Mouse (Mus musculus) liver, embryonic 14.5 days (tissue): ENCODE measurements around the gene Etfb. TPM values are rescaled to one million over a fixed set of nuclear protein-coding genes. Genes with fewer than 3 reads are reported as not detected.

Experiments
- ATAC-seq: fragments of 200-750 bp; cut with Nextera tagmentation; 2 replicates; pipeline ENCODE4 v1.8.0; 2017; ENCODE audit warnings: moderate number of reproducible peaks, mild to moderate bottlenecking, moderate library complexity; ENCODE audit not compliant: insufficient read depth
- DNase-seq, 3 experiments: peaks; one replicate each; pipeline ENCODE4 v3.0.0-alpha.2; 2012 to 2013; ENCODE audit warnings: low read depth in 3 of 3, low spot score in 3 of 3
- H3K27ac ChIP-seq: fragments of 300-500 bp; sonication (generic); 2 replicates; pipeline ENCODE4 v1.5.1; 2014; ENCODE audit warnings: moderate library complexity, mild to moderate bottlenecking, control low read depth, inconsistent platforms
- H3K27me3 ChIP-seq: fragments of 300-500 bp; sonication (generic); 2 replicates; pipeline ENCODE4 v1.6.1; 2014; ENCODE audit warnings: mild to moderate bottlenecking, low read length, moderate library complexity; ENCODE audit not compliant: control insufficient read depth, insufficient read depth
- H3K36me3 ChIP-seq: fragments of 300-500 bp; sonication (generic); replicated peaks from 2 replicates; pipeline ENCODE4 v1.6.1; 2014; ENCODE audit warnings: low read depth; ENCODE audit not compliant: control insufficient read depth, insufficient read depth
- H3K4me1 ChIP-seq, 2 experiments: fragments of 200-500 bp in 1 of 2; fragments of 300-500 bp in 1 of 2; sonication (generic) in 1 of 2; replicated peaks; 2 replicates each; pipeline ENCODE4 v1.6.1; 2012 to 2014; ENCODE audit warnings: antibody characterized with exemption in 1 of 2, inconsistent platforms in 1 of 2, low read length in 1 of 2; ENCODE audit not compliant: control insufficient read depth in 2 of 2, insufficient read depth in 2 of 2
- H3K4me2 ChIP-seq: fragments of 300-500 bp; sonication (generic); 2 replicates; pipeline ENCODE4 v1.6.1; 2014; ENCODE audit warnings: low read depth, mild to moderate bottlenecking, control low read depth, moderate library complexity
- H3K4me3 ChIP-seq, 2 experiments: fragments of 200-500 bp in 1 of 2; fragments of 300-500 bp in 1 of 2; sonication (generic) in 1 of 2; 2 replicates each; pipeline ENCODE4 v1.5.1; 2012 to 2014; ENCODE audit warnings: low read depth in 2 of 2, low read length in 2 of 2, mild to moderate bottlenecking in 2 of 2, control low read depth in 1 of 2, inconsistent platforms in 1 of 2, moderate library complexity in 1 of 2; ENCODE audit not compliant: insufficient read depth in 1 of 2
- H3K9ac ChIP-seq: fragments of 300-500 bp; sonication (generic); replicated peaks from 2 replicates; pipeline ENCODE4 v1.6.1; 2014; ENCODE audit warnings: mild to moderate bottlenecking, control low read depth, moderate library complexity
- H3K9me3 ChIP-seq: fragments of 300-500 bp; sonication (generic); 2 replicates; pipeline ENCODE4 v1.6.1; 2016; ENCODE audit warnings: low read length, mixed read lengths; ENCODE audit not compliant: control insufficient read depth
- CTCF ChIP-seq: IDR thresholded peaks from 2 replicates; pipeline ENCODE4 v1.5.1; 2016; ENCODE audit warnings: antibody characterized with exemption, low read depth, control low read depth
- EP300 ChIP-seq: IDR thresholded peaks from 2 replicates; pipeline ENCODE4 v1.6.1; 2016; ENCODE audit warnings: antibody characterized with exemption, low read depth
- WGBS: fragments of 180-500 bp; shearing (Covaris S2); extraction: QIAGEN DNeasy Blood & Tissue Kit; methylation state at CpG from one replicate; pipeline ENCODE4 v1.1.7; 2014; ENCODE audit not compliant: insufficient replicate concordance; 5-methylcytosine and 5-hydroxymethylcytosine counted together
- polyA plus RNA-seq, 2 experiments: library from polyadenylated mRNA; depleted of rRNA in 1 of 2; stranded (reverse) in 1 of 2; unstranded in 1 of 2; fragments of >200 nt; fragmentation: Nextera tagmentation in 1 of 2; extraction: Ambion mirVana in 1 of 2; gene quantifications; 2 replicates each; pipeline versions ENCODE4 v1.2.1 to v1.2.3; 2012 to 2014

Gene Etfb
- polyA plus RNA-seq, 2 experiments = 116 to 261 TPM

GRCm38 (mm10) chr7:43481191-43481590 is 37.3 kb downstream of the Etfb start:
- ATAC-seq = no peak
- DNase-seq = no peak
- Histone ChIP-seq H3K4me2 (no peak overlapping the region), H3K27me3 (peaks cover 15% of the 10 kb centered on the region), H3K9ac (no peak overlapping the region), H3K4me1 (no peaks in the 10 kb centered on the region), H3K27ac (no peak overlapping the region), H3K9me3 (no peaks in the 10 kb centered on the region), H3K36me3 (no peaks in the 10 kb centered on the region), H3K4me3 (no peak overlapping the region)
- WGBS = 33% methylated on average over 3 of the region's 3 CpGs
- TF ChIP-seq CTCF (no peak), EP300 (no peak)

- 46% methylated on average over 8 of the region's 8 CpGs for WGBS
- H3K4me1 ChIP-seq = no peaks in the 10 kb centered on the region
- no peak overlapping the region for H3K4me2 ChIP-seq
- no peak for ATAC-seq
- H3K9me3 ChIP-seq = no peaks in the 10 kb centered on the region
- no peak overlapping the region for H3K9ac ChIP-seq
- no peak for DNase-seq
- peaks cover 5% of the 10 kb centered on the region for H3K27me3 ChIP-seq
- TF ChIP-seq CTCF (no peak), EP300 (no peak)
- no peak overlapping the region for H3K27ac ChIP-seq
- H3K36me3 ChIP-seq = no peaks in the 10 kb centered on the region
- no peak overlapping the region for H3K4me3 ChIP-seq
Measured at GRCm38 (mm10) chr7:43482090-43482716, 38.3 kb downstream of the Etfb start.

GRCm38 (mm10) chr7:43483236-43483635 is 39.4 kb downstream of the Etfb start:
- DNase-seq = no peak
- WGBS = 4% methylated on average over 10 of the region's 10 CpGs

GRCm38 (mm10) chr7:43488646-43489045 is 44.8 kb downstream of the Etfb start:
- H3K4me1 ChIP-seq = no peaks in the 10 kb centered on the region
- TF ChIP-seq EP300 = no peak
- no peak for TF ChIP-seq CTCF
- DNase-seq (no peak), ATAC-seq (no peak)
- H3K4me3 ChIP-seq = no peak overlapping the region
- no peaks in the 10 kb centered on the region for H3K9me3 ChIP-seq
- no peak overlapping the region for H3K4me2 ChIP-seq
- H3K36me3 ChIP-seq = no peaks in the 10 kb centered on the region
- WGBS = 30% methylated on average over 5 of the region's 5 CpGs
- no peak overlapping the region for H3K27ac ChIP-seq
- H3K27me3 ChIP-seq = peaks cover 12% of the 10 kb centered on the region
- no peak overlapping the region for H3K9ac ChIP-seq

More at GRCm38 (mm10) chr7:43483236-43483635, 39.4 kb downstream of the Etfb start:
- ATAC-seq = no peak
- Histone ChIP-seq H3K4me1 (no peaks in the 10 kb centered on the region), H3K27ac (no peak overlapping the region), H3K9me3 (no peaks in the 10 kb centered on the region), H3K36me3 (no peaks in the 10 kb centered on the region), H3K27me3 (no peaks in the 10 kb centered on the region), H3K4me3 (no peak overlapping the region), H3K9ac (no peak overlapping the region), H3K4me2 (no peak overlapping the region)
- TF ChIP-seq CTCF = no peak

- Histone ChIP-seq H3K4me3 (no peak within 1 kb of the TSS), H3K4me2 (no peak within 1 kb of the TSS), H3K36me3 (no peaks in the 10 kb centered on the region), H3K4me1 (no peaks in the 10 kb centered on the region), H3K9ac (no peak within 1 kb of the TSS), H3K27ac (no peak within 1 kb of the TSS), H3K27me3 (peaks cover 12% of the 10 kb centered on the region), H3K9me3 (no peaks in the 10 kb centered on the region)
- ATAC-seq (no peak), DNase-seq (no peak)
- 4% methylated on average over 16 of the region's 41 CpGs for WGBS
- TF ChIP-seq EP300 (no peak), CTCF (no peak)
Measured at GRCm38 (mm10) chr7:43489631-43490125, 45.8 kb downstream of the Etfb start, which contains the start of gene Iglon5. Iglon5 (minus strand) TSS chr7:43490075.
